Mouse (Mus musculus) heart, embryonic 12.5 days (tissue): ENCODE results near the gene Letmd1. TPM values are rescaled to one million over a fixed set of nuclear protein-coding genes. Genes with fewer than 3 reads are reported as not detected.
"Not testable (repeated sequence)": the region's sequence is repeated elsewhere in the genome, so short reads cannot be mapped to it uniquely, and the experiment has no call there.

Experiments used
- ATAC-seq: fragments of 200-750 bp; cut with Nextera tagmentation; 2 replicates; pipeline ENCODE4 v1.8.0; 2017; ENCODE audit warnings: moderate TSS enrichment, moderate library complexity; ENCODE audit not compliant: insufficient number of reproducible peaks, low FRiP score
- H3K27ac ChIP-seq: fragments of 300-500 bp; sonication (generic); 2 replicates; pipeline ENCODE4 v1.5.1; 2016; ENCODE audit warnings: mild to moderate bottlenecking, moderate library complexity; ENCODE audit not compliant: poor library complexity, severe bottlenecking
- H3K27me3 ChIP-seq: fragments of 300-500 bp; sonication (generic); replicated peaks from 2 replicates; pipeline ENCODE4 v1.6.1; 2016; ENCODE audit warnings: mild to moderate bottlenecking, moderate library complexity
- H3K36me3 ChIP-seq: fragments of 300-500 bp; sonication (generic); 2 replicates; pipeline ENCODE4 v1.6.1; 2016; ENCODE audit warnings: mild to moderate bottlenecking, moderate library complexity
- H3K4me1 ChIP-seq: fragments of 300-500 bp; sonication (generic); replicated peaks from 2 replicates; pipeline ENCODE4 v1.6.1; 2016; ENCODE audit warnings: mild to moderate bottlenecking
- H3K4me2 ChIP-seq: fragments of 300-500 bp; sonication (generic); 2 replicates; pipeline ENCODE4 v1.6.1; 2016; ENCODE audit warnings: mild to moderate bottlenecking, moderate library complexity
- H3K4me3 ChIP-seq: fragments of 300-500 bp; sonication (generic); 2 replicates; pipeline ENCODE4 v1.5.1; 2016; ENCODE audit warnings: mild to moderate bottlenecking
- H3K9ac ChIP-seq: fragments of 300-500 bp; sonication (generic); 2 replicates; pipeline ENCODE4 v1.6.1; 2016; ENCODE audit warnings: mild to moderate bottlenecking, moderate library complexity
- H3K9me3 ChIP-seq: fragments of 300-500 bp; sonication (generic); replicated peaks from 2 replicates; pipeline ENCODE4 v1.6.1; 2016; ENCODE audit warnings: mild to moderate bottlenecking, moderate library complexity
- WGBS: fragments of 180-500 bp; shearing (Covaris S2); methylation state at CpG from one replicate; pipeline ENCODE4 v1.1.7; 2016; 5-methylcytosine and 5-hydroxymethylcytosine counted together
- polyA plus RNA-seq: library from polyadenylated mRNA; unstranded; fragments of >200 nt; fragmentation: Nextera tagmentation; extraction: Ambion mirVana; gene quantifications from 2 replicates; pipeline ENCODE4 v1.2.1, GENCODE M21; 2016

The Letmd1 gene
- polyA plus RNA-seq, 1 experiment from 2014 or later: 17.7 TPM

GRCm38 (mm10) chr15:100473926-100474503, 5.2 kb downstream of the Letmd1 start:
- Histone ChIP-seq H3K4me1 (peaks cover 11% of the 10 kb centered on the region), H3K9me3 (no peaks in the 10 kb centered on the region), H3K27ac (no peak overlapping the region), H3K4me2 (no peak overlapping the region), H3K36me3 (peaks cover 74% of the 10 kb centered on the region), H3K4me3 (no peak overlapping the region), H3K27me3 (no peaks in the 10 kb centered on the region), H3K9ac (no peak overlapping the region)
- WGBS: 78% methylated on average over 7 of the region's 7 CpGs
- no peak for ATAC-seq

DNA sequence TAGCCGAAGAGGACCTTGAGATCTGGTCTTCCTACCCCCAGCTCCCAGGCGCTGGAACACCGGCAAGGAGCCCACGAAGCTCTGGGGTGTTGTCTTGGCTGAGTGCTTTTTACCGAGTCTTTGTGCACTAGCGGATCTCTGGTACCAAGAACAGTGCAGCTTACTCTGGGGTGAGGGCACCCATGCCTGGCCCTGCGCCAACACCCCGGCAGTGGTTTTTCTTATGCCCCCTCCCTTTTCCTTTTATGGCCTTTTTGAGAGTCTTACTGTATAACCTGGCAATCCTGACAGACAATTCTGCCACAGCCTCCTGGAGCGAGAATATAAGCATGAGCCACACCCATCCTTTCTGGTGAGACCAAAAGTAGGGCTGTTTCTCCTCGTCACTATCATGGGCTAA, 9.5 kb downstream of the Letmd1 start:
- H3K27me3 ChIP-seq: no peaks in the 10 kb centered on the region
- no peak for ATAC-seq
- H3K27ac ChIP-seq: no peak overlapping the region
- H3K9me3 ChIP-seq: no peaks in the 10 kb centered on the region
- H3K36me3 ChIP-seq: peaks cover 95% of the 10 kb centered on the region
- H3K4me2 ChIP-seq: no peak overlapping the region
- H3K9ac ChIP-seq: no peak overlapping the region
- no peaks in the 10 kb centered on the region for H3K4me1 ChIP-seq
- H3K4me3 ChIP-seq: no peak overlapping the region
- 82% methylated on average over 10 of the region's 10 CpGs for WGBS

DNA sequence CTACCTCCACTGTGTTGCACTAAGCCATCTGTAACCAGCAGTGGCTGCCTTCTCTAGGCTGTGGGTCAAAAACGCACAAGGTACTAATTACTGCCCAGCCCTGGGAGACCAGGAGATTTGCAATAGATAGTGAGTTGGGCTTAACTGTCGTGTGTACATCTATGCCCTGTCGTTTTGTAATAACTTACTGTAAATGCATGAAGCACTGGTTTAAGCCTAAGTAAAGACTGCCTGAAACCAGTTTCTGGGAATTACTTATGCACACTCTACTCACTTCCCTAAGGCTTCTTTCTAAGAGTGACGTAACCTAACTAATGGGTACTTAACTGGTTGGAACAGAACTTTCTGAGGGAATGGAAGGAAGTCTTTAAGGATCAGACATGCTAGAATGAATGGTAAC, 10.1 kb downstream of the Letmd1 start:
- no peak for ATAC-seq
- Histone ChIP-seq H3K9me3 (no peaks in the 10 kb centered on the region), H3K36me3 (peaks cover 95% of the 10 kb centered on the region), H3K27ac (no peak overlapping the region), H3K4me3 (no peak overlapping the region), H3K4me1 (no peaks in the 10 kb centered on the region), H3K27me3 (no peaks in the 10 kb centered on the region), H3K4me2 (no peak overlapping the region), H3K9ac (no peak overlapping the region)
- WGBS: 86% methylated on average over 4 of the region's 4 CpGs

DNA sequence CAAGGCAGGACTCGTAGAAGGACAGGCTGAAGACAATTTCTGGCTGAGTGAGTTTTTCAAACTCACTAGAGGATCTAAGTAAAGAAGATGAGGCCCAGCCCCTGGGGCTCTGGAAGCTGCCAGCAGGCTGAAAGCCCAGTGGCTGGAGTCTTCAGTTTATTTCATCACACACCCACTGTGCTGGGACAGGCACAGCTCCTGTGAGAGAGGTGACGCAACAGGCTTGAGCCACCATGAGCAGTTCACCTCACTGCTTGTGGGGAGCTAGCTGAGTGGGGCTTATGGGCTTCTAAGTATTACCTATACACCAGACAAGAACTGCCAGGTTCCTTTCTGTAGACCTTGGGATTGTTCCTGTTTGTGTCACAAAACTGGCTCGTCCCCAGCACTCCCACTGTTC, 16.8 kb downstream of the Letmd1 start:
- no peaks in the 10 kb centered on the region for H3K9me3 ChIP-seq
- peaks cover 32% of the 10 kb centered on the region for H3K4me1 ChIP-seq
- ATAC-seq: no peak
- H3K36me3 ChIP-seq: peaks cover 75% of the 10 kb centered on the region
- no peak overlapping the region for H3K4me3 ChIP-seq
- 84% methylated on average over 3 of the region's 3 CpGs for WGBS
- no peak overlapping the region for H3K4me2 ChIP-seq
- no peak overlapping the region for H3K9ac ChIP-seq
- no peak overlapping the region for H3K27ac ChIP-seq
- H3K27me3 ChIP-seq: no peaks in the 10 kb centered on the region

DNA sequence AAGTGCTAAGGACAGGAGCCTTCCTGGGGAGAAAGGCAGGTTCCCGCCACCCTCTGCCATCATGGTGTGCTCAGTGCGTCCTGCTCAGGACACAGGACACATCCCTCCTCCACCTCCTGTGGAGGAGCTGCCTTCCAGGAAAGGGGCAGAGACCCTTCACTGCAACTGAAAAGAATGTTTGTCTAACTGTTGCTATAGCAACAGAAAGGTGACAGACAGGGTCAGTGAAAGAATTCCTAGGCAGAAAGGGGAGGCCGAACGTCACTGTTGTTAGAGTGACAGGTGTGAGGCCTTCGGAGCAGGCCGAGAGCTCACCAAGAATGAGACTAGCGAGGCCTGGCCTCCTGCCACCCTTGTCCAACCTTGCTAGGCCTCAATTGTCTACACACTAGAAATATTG, 17.6 kb downstream of the Letmd1 start:
- no peak for ATAC-seq
- Histone ChIP-seq H3K36me3 (peaks cover 66% of the 10 kb centered on the region), H3K9ac (no peak overlapping the region), H3K4me2 (no peak overlapping the region), H3K4me3 (no peak overlapping the region), H3K9me3 (no peaks in the 10 kb centered on the region), H3K27ac (no peak overlapping the region), H3K27me3 (no peaks in the 10 kb centered on the region), H3K4me1 (peaks cover 39% of the 10 kb centered on the region)
- WGBS: 44% methylated on average over 7 of the region's 7 CpGs

- H3K27me3 ChIP-seq: no peaks in the 10 kb centered on the region
- 77% methylated on average over 2 of the region's 2 CpGs for WGBS
- H3K27ac ChIP-seq: no peak overlapping the region
- no peaks in the 10 kb centered on the region for H3K9me3 ChIP-seq
- peaks cover 60% of the 10 kb centered on the region for H3K36me3 ChIP-seq
- H3K4me2 ChIP-seq: no peak overlapping the region
- H3K4me1 ChIP-seq: peaks cover 43% of the 10 kb centered on the region
- no peak overlapping the region for H3K4me3 ChIP-seq
- no peak overlapping the region for H3K9ac ChIP-seq
- no peak for ATAC-seq
Observed at GRCm38 (mm10) chr15:100487050-100487449, 18.2 kb downstream of the Letmd1 start.

DNA sequence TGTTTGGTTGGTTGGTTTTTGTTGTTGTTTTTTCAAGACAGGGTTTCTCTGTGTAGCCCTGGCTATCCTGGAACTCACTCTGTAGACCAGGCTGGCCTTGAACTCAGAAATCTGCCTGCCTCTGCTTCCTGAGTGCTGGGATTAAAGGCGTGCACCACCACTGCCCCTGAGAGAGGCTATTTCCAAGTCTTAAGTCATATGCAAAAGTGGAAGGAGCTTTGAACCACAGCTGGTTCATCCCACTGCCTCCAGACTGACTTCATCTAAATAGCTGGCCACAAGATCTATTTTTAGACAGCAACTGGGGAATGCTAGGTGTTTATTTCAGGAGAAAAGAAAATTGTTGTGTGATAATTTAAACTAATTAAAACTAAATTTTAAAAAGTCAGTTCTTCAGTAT, 19.5 kb downstream of the Letmd1 start:
- WGBS: 59% methylated on average over 1 of the region's 1 CpGs
- H3K9me3 ChIP-seq, ATAC-seq, H3K27ac ChIP-seq, H3K9ac ChIP-seq, H3K4me2 ChIP-seq, H3K27me3 ChIP-seq, H3K4me3 ChIP-seq: not testable (repeated sequence)
- H3K4me1 ChIP-seq: peaks cover 50% of the 10 kb centered on the region
- H3K36me3 ChIP-seq: peaks cover 48% of the 10 kb centered on the region

GRCm38 (mm10) chr15:100489263-100489662, 20.4 kb downstream of the Letmd1 start:
- Histone ChIP-seq H3K4me1 (peaks cover 60% of the 10 kb centered on the region), H3K4me3 (no peak overlapping the region), H3K9me3 (no peaks in the 10 kb centered on the region), H3K27me3 (no peaks in the 10 kb centered on the region), H3K4me2 (no peak overlapping the region), H3K9ac (no peak overlapping the region), H3K36me3 (peaks cover 38% of the 10 kb centered on the region), H3K27ac (no peak overlapping the region)
- no peak for ATAC-seq
- WGBS: 71% methylated on average over 15 of the region's 15 CpGs

- ATAC-seq: no peak
- Histone ChIP-seq H3K9ac (no peak overlapping the region), H3K4me3 (no peak overlapping the region), H3K27ac (no peak overlapping the region), H3K4me2 (no peak overlapping the region), H3K36me3 (peaks cover 15% of the 10 kb centered on the region), H3K27me3 (no peaks in the 10 kb centered on the region), H3K4me1 (peaks cover 56% of the 10 kb centered on the region), H3K9me3 (no peaks in the 10 kb centered on the region)
- 70% methylated on average over 9 of the region's 9 CpGs for WGBS
Observed at GRCm38 (mm10) chr15:100491966-100492365, 23.1 kb downstream of the Letmd1 start.

GRCm38 (mm10) chr15:100494647-100495046, 25.8 kb downstream of the Letmd1 start:
- peak overlapping the region; percentile 78 for H3K4me2 ChIP-seq
- no peaks in the 10 kb centered on the region for H3K9me3 ChIP-seq
- peak overlapping the region; percentile 88 for H3K9ac ChIP-seq
- ATAC-seq: peak; percentile 74
- peak overlapping the region; percentile 80 for H3K27ac ChIP-seq
- WGBS: 2% methylated on average over 29 of the region's 29 CpGs
- H3K27me3 ChIP-seq: no peaks in the 10 kb centered on the region
- no peaks in the 10 kb centered on the region for H3K36me3 ChIP-seq
- H3K4me3 ChIP-seq: peak overlapping the region; percentile 67
- H3K4me1 ChIP-seq: peaks cover 38% of the 10 kb centered on the region

- peak within 1 kb of the TSS; percentile 80 for H3K27ac ChIP-seq
- under 1% methylated on average over 40 of the region's 40 CpGs for WGBS
- peak; percentile 96 for ATAC-seq
Observed at GRCm38 (mm10) chr15:100495102-100495501, 26.3 kb downstream of the Letmd1 start, which contains the start of gene Csrnp2. TSS of gene Csrnp2 (minus strand) at chr15:100495488.

DNA sequence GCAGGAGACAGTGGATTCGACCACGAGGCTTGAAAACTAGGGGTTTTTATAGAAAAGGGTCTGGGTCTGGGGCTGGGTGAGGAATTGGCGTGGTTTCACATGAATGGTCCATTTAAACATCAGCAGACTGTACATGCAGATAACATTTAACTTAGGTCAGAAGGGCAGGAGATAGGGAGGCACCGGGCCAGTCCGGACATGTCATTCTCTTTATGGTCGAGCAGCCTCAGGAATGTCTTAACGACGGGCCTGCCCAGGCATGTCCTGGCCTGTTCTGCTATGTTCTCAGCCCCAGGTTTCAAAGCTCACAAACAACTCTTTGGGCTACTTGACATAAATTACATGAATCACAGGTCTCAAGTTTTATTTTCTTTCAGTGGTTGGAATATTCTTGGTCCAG, 30.7 kb downstream of the Letmd1 start:
- not testable (repeated sequence) for H3K4me2 ChIP-seq, ATAC-seq, H3K9me3 ChIP-seq, H3K27me3 ChIP-seq, H3K27ac ChIP-seq, H3K4me1 ChIP-seq, H3K4me3 ChIP-seq, H3K9ac ChIP-seq
- WGBS: 50% methylated on average over 8 of the region's 8 CpGs
- peaks cover 16% of the 10 kb centered on the region for H3K36me3 ChIP-seq

More at GRCm38 (mm10) chr15:100495102-100495501, 26.3 kb downstream of the Letmd1 start, which contains the start of gene Csrnp2:
- Histone ChIP-seq H3K9me3 (no peaks in the 10 kb centered on the region), H3K4me2 (peak within 1 kb of the TSS; percentile 78), H3K4me3 (peak within 1 kb of the TSS; percentile 67), H3K36me3 (no peaks in the 10 kb centered on the region), H3K27me3 (no peaks in the 10 kb centered on the region), H3K4me1 (peaks cover 35% of the 10 kb centered on the region), H3K9ac (peak within 1 kb of the TSS; percentile 88)
